Mouse (Mus musculus) MEL (cell line): ENCODE data around the gene Canx. TPM values are rescaled to one million over a fixed set of nuclear protein-coding genes. Genes with fewer than 3 reads are reported as not detected.

Source experiments
- DNase-seq: peaks from one replicate; pipeline ENCODE4 v3.0.0; 2011; ENCODE audit warnings: low read depth, low spot score
- H3K27ac ChIP-seq: 2 replicates; pipeline ENCODE4 v1.5.1; 2012; ENCODE audit warnings: low read depth, mild to moderate bottlenecking, control low read depth, low read length, moderate library complexity; ENCODE audit not compliant: control insufficient read depth
- H3K27me3 ChIP-seq, 2 experiments: fragments of 150-350 bp in 1 of 2; sonication (generic) in 1 of 2; 2 replicates each; pipeline ENCODE4 v1.6.1; 2012; ENCODE audit warnings: low read length in 2 of 2, mild to moderate bottlenecking in 2 of 2, improper control_type of control experiment in 1 of 2, moderate library complexity in 1 of 2; ENCODE audit not compliant: insufficient read depth in 2 of 2, control insufficient read depth in 1 of 2
- H3K36me3 ChIP-seq, 2 experiments: 2 replicates each; pipeline ENCODE4 v1.6.1; 2012 to 2014; ENCODE audit warnings: low read length in 2 of 2, improper control_type of control experiment in 1 of 2, inconsistent platforms in 1 of 2, mild to moderate bottlenecking in 1 of 2; ENCODE audit not compliant: insufficient read depth in 2 of 2, control insufficient read depth in 1 of 2
- H3K4me1 ChIP-seq, 2 experiments: fragments of 150-350 bp in 1 of 2; sonication (generic) in 1 of 2; 2 replicates each; pipeline ENCODE4 v1.6.1; 2012; ENCODE audit warnings: low read length in 2 of 2, improper control_type of control experiment in 1 of 2, mild to moderate bottlenecking in 1 of 2; ENCODE audit not compliant: insufficient read depth in 2 of 2, control insufficient read depth in 1 of 2
- H3K4me3 ChIP-seq, 2 experiments: fragments of 150-350 bp in 1 of 2; sonication (generic) in 1 of 2; 2 replicates each; pipeline ENCODE4 v1.5.1; 2012; ENCODE audit warnings: low read depth in 2 of 2, low read length in 2 of 2, mild to moderate bottlenecking in 2 of 2, moderate library complexity in 2 of 2, control low read depth in 1 of 2, improper control_type of control experiment in 1 of 2; ENCODE audit not compliant: control insufficient read depth in 1 of 2, insufficient read depth in 1 of 2
- H3K79me2 ChIP-seq: 2 replicates; pipeline ENCODE4 v1.6.1; 2012; ENCODE audit warnings: mild to moderate bottlenecking, low read length, moderate library complexity; ENCODE audit not compliant: control insufficient read depth, poor library complexity, insufficient read depth
- H3K9ac ChIP-seq: 2 replicates; pipeline ENCODE4 v1.6.1; 2012; ENCODE audit warnings: low read depth, mild to moderate bottlenecking, control low read depth, low read length, moderate library complexity; ENCODE audit not compliant: control insufficient read depth, poor library complexity, severe bottlenecking
- H3K9me3 ChIP-seq: fragments of 150-350 bp; sonication (generic); replicated peaks from 2 replicates; pipeline ENCODE4 v1.6.1; 2012; ENCODE audit warnings: mild to moderate bottlenecking, low read length, improper control_type of control experiment, moderate library complexity; ENCODE audit not compliant: insufficient read depth
- BHLHE40 ChIP-seq: IDR thresholded peaks from 2 replicates; pipeline ENCODE4 v1.6.1; 2012; ENCODE audit warnings: low read depth, mild to moderate bottlenecking, inconsistent platforms, low read length, improper control_type of control experiment, borderline replicate concordance
- CHD1 ChIP-seq: IDR thresholded peaks from 2 replicates; pipeline ENCODE4 v1.6.1; 2012; ENCODE audit warnings: low read depth, mild to moderate bottlenecking, inconsistent platforms, low read length, improper control_type of control experiment
- CHD2 ChIP-seq: IDR thresholded peaks from 2 replicates; pipeline ENCODE4 v1.6.1; 2011; ENCODE audit warnings: low read length, improper control_type of control experiment
- CTCF ChIP-seq, 3 experiments: IDR thresholded peaks in 2 of 3; conservative IDR thresholded peaks in 1 of 3; 2 replicates each; pipeline ENCODE4 v1.5.1; 2011 to 2012; ENCODE audit warnings: low read length in 3 of 3, low read depth in 2 of 3, mild to moderate bottlenecking in 2 of 3, improper control_type of control experiment in 1 of 3, inconsistent platforms in 1 of 3, mixed read lengths in 1 of 3, moderate library complexity in 1 of 3; ENCODE audit not compliant: control insufficient read depth in 1 of 3, insufficient read depth in 1 of 3, poor library complexity in 1 of 3, severe bottlenecking in 1 of 3
- E2F4 ChIP-seq: IDR thresholded peaks from 2 replicates; pipeline ENCODE4 v1.6.1; 2011; ENCODE audit warnings: low read depth, low read length, improper control_type of control experiment, borderline replicate concordance
- EP300 ChIP-seq, 2 experiments: IDR thresholded peaks; 2 replicates each; pipeline ENCODE4 v1.6.1; 2011; ENCODE audit warnings: improper control_type of control experiment in 2 of 2, low read length in 2 of 2, low read depth in 1 of 2, mild to moderate bottlenecking in 1 of 2
- GABPA ChIP-seq: IDR thresholded peaks from 2 replicates; pipeline ENCODE4 v1.6.1; 2012; ENCODE audit warnings: low read depth, mild to moderate bottlenecking, inconsistent platforms, low read length, improper control_type of control experiment, moderate library complexity
- GATA1 ChIP-seq: IDR thresholded peaks from 2 replicates; pipeline ENCODE4 v1.6.1; 2011; ENCODE audit warnings: low read depth, low read length, improper control_type of control experiment
- HCFC1 ChIP-seq: IDR thresholded peaks from 2 replicates; pipeline ENCODE4 v1.6.1; 2012; ENCODE audit warnings: low read depth, mild to moderate bottlenecking, inconsistent platforms, low read length, improper control_type of control experiment, moderate library complexity
- JUND ChIP-seq: IDR thresholded peaks from 2 replicates; pipeline ENCODE4 v1.6.1; 2011; ENCODE audit warnings: low read depth, mild to moderate bottlenecking, improper control_type of control experiment, low read length
- MAFK ChIP-seq: IDR thresholded peaks from 2 replicates; pipeline ENCODE4 v1.6.1; 2011; ENCODE audit warnings: low read depth, mild to moderate bottlenecking, low read length, improper control_type of control experiment, borderline replicate concordance
- MAX ChIP-seq: IDR thresholded peaks from 2 replicates; pipeline ENCODE4 v1.6.1; 2011; ENCODE audit warnings: low read length, improper control_type of control experiment
- MAZ ChIP-seq: IDR thresholded peaks from 2 replicates; pipeline ENCODE4 v1.6.1; 2012; ENCODE audit warnings: low read depth, mild to moderate bottlenecking, inconsistent platforms, low read length, improper control_type of control experiment
- MEF2A ChIP-seq: IDR thresholded peaks from 2 replicates; pipeline ENCODE4 v1.6.1; 2014; ENCODE audit warnings: low read depth, mild to moderate bottlenecking, inconsistent platforms, low read length, improper control_type of control experiment; ENCODE audit not compliant: poor library complexity, insufficient replicate concordance, severe bottlenecking; ENCODE audit errors: extremely low read depth
- MYC ChIP-seq: IDR thresholded peaks from 2 replicates; pipeline ENCODE4 v1.6.1; 2011; ENCODE audit warnings: low read depth, mild to moderate bottlenecking, low read length, improper control_type of control experiment, moderate library complexity
- NRF1 ChIP-seq: IDR thresholded peaks from 2 replicates; pipeline ENCODE4 v1.6.1; 2014; ENCODE audit warnings: low read depth, mild to moderate bottlenecking, inconsistent platforms, low read length, improper control_type of control experiment, moderate library complexity; ENCODE audit not compliant: poor library complexity, insufficient read depth, severe bottlenecking
- POLR2AphosphoS2 ChIP-seq: IDR thresholded peaks from 2 replicates; pipeline ENCODE4 v1.6.1; 2011; ENCODE audit warnings: low read length, improper control_type of control experiment
- POLR2AphosphoS5 ChIP-seq: IDR thresholded peaks from 2 replicates; pipeline ENCODE4 v1.6.1; 2012; ENCODE audit warnings: low read depth, borderline replicate concordance, mild to moderate bottlenecking, inconsistent platforms, low read length, moderate library complexity, mixed read lengths
- RCOR1 ChIP-seq: IDR thresholded peaks from 2 replicates; pipeline ENCODE4 v1.6.1; 2012; ENCODE audit warnings: low read depth, mild to moderate bottlenecking, inconsistent platforms, low read length, improper control_type of control experiment
- SIN3A ChIP-seq: IDR thresholded peaks from 2 replicates; pipeline ENCODE4 v1.6.1; 2012; ENCODE audit warnings: low read length, improper control_type of control experiment, inconsistent platforms
- SMC3 ChIP-seq: IDR thresholded peaks from 2 replicates; pipeline ENCODE4 v1.6.1; 2011; ENCODE audit warnings: low read depth, low read length, improper control_type of control experiment
- TAL1 ChIP-seq: IDR thresholded peaks from 2 replicates; pipeline ENCODE4 v1.6.1; 2012; ENCODE audit warnings: mild to moderate bottlenecking, inconsistent platforms, low read length, moderate library complexity, mixed read lengths
- TBP ChIP-seq: IDR thresholded peaks from 2 replicates; pipeline ENCODE4 v1.8.0; 2011; ENCODE audit warnings: low read depth, low read length, improper control_type of control experiment
- TCF12 ChIP-seq: IDR thresholded peaks from 2 replicates; pipeline ENCODE4 v1.6.1; 2014; ENCODE audit warnings: low read depth, mild to moderate bottlenecking, inconsistent platforms, low read length, improper control_type of control experiment, moderate library complexity
- UBTF ChIP-seq: IDR thresholded peaks from 2 replicates; pipeline ENCODE4 v1.6.1; 2012; ENCODE audit warnings: low read depth, mild to moderate bottlenecking, inconsistent platforms, low read length, improper control_type of control experiment, moderate library complexity, borderline replicate concordance; ENCODE audit not compliant: insufficient read depth
- USF1 ChIP-seq: IDR thresholded peaks from 2 replicates; pipeline ENCODE4 v1.6.1; 2014; ENCODE audit warnings: low read depth, mild to moderate bottlenecking, inconsistent platforms, low read length, improper control_type of control experiment, moderate library complexity
- USF2 ChIP-seq, 2 experiments: IDR thresholded peaks; 2 replicates each; pipeline ENCODE4 v1.6.1; 2011 to 2012; ENCODE audit warnings: improper control_type of control experiment in 2 of 2, low read length in 2 of 2, borderline replicate concordance in 1 of 2, inconsistent platforms in 1 of 2, low read depth in 1 of 2, mild to moderate bottlenecking in 1 of 2; ENCODE audit not compliant: insufficient read depth in 1 of 2
- ZC3H11A ChIP-seq: IDR thresholded peaks from 2 replicates; pipeline ENCODE4 v1.6.1; 2012; ENCODE audit warnings: low read depth, mild to moderate bottlenecking, inconsistent platforms, low read length, improper control_type of control experiment
- ZMIZ1 ChIP-seq: IDR thresholded peaks from 2 replicates; pipeline ENCODE4 v1.6.1; 2012; ENCODE audit warnings: low read depth, mild to moderate bottlenecking, inconsistent platforms, low read length, improper control_type of control experiment, moderate library complexity
- polyA plus RNA-seq, 2 experiments: library from polyadenylated mRNA; stranded (reverse) in 1 of 2; unstranded in 1 of 2; fragments of >175 nt in 1 of 2; fragments of >200 nt in 1 of 2; gene quantifications; 2 replicates each; pipeline versions ENCODE4 v1.2.1 to v1.2.4; 2012; ENCODE audit warnings: low replicate concordance in 2 of 2, low read depth in 1 of 2; ENCODE audit not compliant: insufficient read length in 2 of 2, insufficient read depth in 1 of 2, missing spikeins in 1 of 2
- total RNA-seq: library from RNA; depleted of rRNA; stranded (reverse); fragments of 300-350 nt; gene quantifications from 2 replicates; pipeline ENCODE4 v1.2.3, GENCODE M21; 2012

Canx gene
- total and polyA plus RNA-seq, 3 experiments = 390 to 867 (median 464) TPM

- H3K9ac ChIP-seq = peak overlapping the region; percentile 91
- no peak for DNase-seq
These were observed 46.4 kb upstream of the Canx start for GRCm38 (mm10) chr11:50371911-50372310.

GRCm38 (mm10) chr11:50371399-50371841, 45.9 kb upstream of the Canx start:
- DNase-seq = peak; percentile 89
- no peaks in the 10 kb centered on the region for H3K9me3 ChIP-seq
- peaks cover 0 to 32% of the 10 kb centered on the region in 2 experiments; a peak in 2 of 4 replicates for H3K36me3 ChIP-seq
- H3K9ac ChIP-seq = peak overlapping the region; percentile 91
- peak overlapping the region; percentile 76 for H3K27ac ChIP-seq
- H3K4me3 ChIP-seq = peak overlapping the region; percentile 61 to 80
- H3K79me2 ChIP-seq = no peaks in the 10 kb centered on the region; the same call in 1 of the 2 replicates
- peaks cover 14 to 32% of the 10 kb centered on the region in 2 experiments for H3K4me1 ChIP-seq
- no peaks in the 10 kb centered on the region for H3K27me3 ChIP-seq
- peak; percentile 35; the same call in 1 of the 2 replicates for TF ChIP-seq TBP
- TF ChIP-seq CHD1 = 0 out of 2 replicates have a peak, but pooled peaks have one; percentile 29
- TF ChIP-seq MAFK = no peak
- no peak for TF ChIP-seq MEF2A
- peak; percentile 23; the same call in 1 of the 2 replicates for TF ChIP-seq SMC3
- TF ChIP-seq GABPA = no peak
- TF ChIP-seq RCOR1 = no peak
- TF ChIP-seq POLR2AphosphoS5 = no peak
- no peak for TF ChIP-seq POLR2AphosphoS2
- peak; percentile 36; the same call in 1 of the 2 replicates for TF ChIP-seq MYC
- TF ChIP-seq EP300 (IDR thresholded peaks at IDR 0.05; ENCODE audit: low read depth in 1 of 2, low read length in 2 of 2) = no peak
- peak; percentile 55; the same call in 1 of the 2 replicates for TF ChIP-seq TCF12
- no peak for TF ChIP-seq USF1
- TF ChIP-seq TAL1 = no peak
- peak; percentile 78 for TF ChIP-seq ZMIZ1
- TF ChIP-seq JUND = no peak
- no peak for TF ChIP-seq GATA1
- no peak for TF ChIP-seq UBTF
- no peak for TF ChIP-seq MAX
- TF ChIP-seq BHLHE40 = no peak
- peak; percentile 80 for TF ChIP-seq SIN3A
- TF ChIP-seq NRF1 = no peak
- TF ChIP-seq CHD2 = no peak
- peak; percentile 31 to 71 (median 69) for TF ChIP-seq CTCF (IDR thresholded peaks at IDR 0.05 in 2 of 3, conservative IDR thresholded peaks at IDR 0.05 in 1 of 3; ENCODE audit: control insufficient read depth in 1 of 3, insufficient read depth in 1 of 3, low read depth in 2 of 3, low read length in 3 of 3, poor library complexity in 1 of 3, severe bottlenecking in 1 of 3)
- no peak for TF ChIP-seq E2F4

More at GRCm38 (mm10) chr11:50371911-50372310, 46.4 kb upstream of the Canx start:
- Histone ChIP-seq H3K36me3 (peaks cover 0 to 32% of the 10 kb centered on the region in 2 experiments; a peak in 2 of 4 replicates), H3K27ac (peak overlapping the region; percentile 76; the same call in 1 of the 2 replicates), H3K4me3 (peak overlapping the region; percentile 61 to 80), H3K27me3 (no peaks in the 10 kb centered on the region), H3K79me2 (peaks cover 1% of the 10 kb centered on the region; the same call in 1 of the 2 replicates), H3K9me3 (no peaks in the 10 kb centered on the region), H3K4me1 (peaks cover 14 to 33% of the 10 kb centered on the region in 2 experiments)
- TF ChIP-seq MEF2A (no peak), SMC3 (no peak), MYC (no peak), HCFC1 (no peak), POLR2AphosphoS2 (no peak), ZC3H11A (no peak), BHLHE40 (no peak), CHD1 (no peak), JUND (no peak), CTCF (IDR thresholded peaks at IDR 0.05 in 2 of 3, conservative IDR thresholded peaks at IDR 0.05 in 1 of 3; ENCODE audit: control insufficient read depth in 1 of 3, insufficient read depth in 1 of 3, low read depth in 2 of 3, low read length in 3 of 3, poor library complexity in 1 of 3, severe bottlenecking in 1 of 3) (no peak), EP300 (IDR thresholded peaks at IDR 0.05; ENCODE audit: low read depth in 1 of 2, low read length in 2 of 2) (no peak), MAZ (no peak), NRF1 (no peak), USF2 (IDR thresholded peaks at IDR 0.05; ENCODE audit: borderline replicate concordance in 1 of 2, insufficient read depth in 1 of 2, low read depth in 1 of 2, low read length in 2 of 2) (no peak)
